Mouse (Mus musculus) liver, embryonic 14.5 days (tissue): ENCODE data around the gene N4bp3.
"Not testable (repeated sequence)": the region's sequence is repeated elsewhere in the genome, so short reads cannot be mapped to it uniquely, and the experiment has no call there.

Source experiments
- CTCF ChIP-seq: IDR thresholded peaks from 2 replicates; pipeline ENCODE4 v1.5.1; 2016; ENCODE audit warnings: antibody characterized with exemption, low read depth, control low read depth
- EP300 ChIP-seq: IDR thresholded peaks from 2 replicates; pipeline ENCODE4 v1.6.1; 2016; ENCODE audit warnings: antibody characterized with exemption, low read depth

DNA sequence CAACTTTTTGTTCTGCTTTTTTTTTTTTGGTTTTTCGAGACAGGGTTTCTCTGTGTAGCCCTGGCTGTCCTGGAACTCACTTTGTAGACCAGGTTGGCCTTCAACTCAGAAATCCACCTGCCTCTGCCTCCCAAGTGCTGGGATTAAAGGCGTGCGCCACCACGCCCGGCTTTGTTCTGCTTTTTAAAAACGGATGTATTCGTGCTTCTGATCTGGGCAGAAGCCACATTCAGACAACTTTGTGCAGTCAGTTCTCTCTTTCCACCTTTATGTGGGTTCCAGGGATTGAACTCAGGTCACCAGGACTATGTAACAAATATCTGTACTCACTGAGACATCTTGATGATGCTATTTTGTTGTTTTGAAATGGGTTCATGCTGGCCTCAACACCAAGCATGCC, 17.4 kb downstream of the N4bp3 start:
- not testable (repeated sequence) for TF ChIP-seq CTCF, EP300
